In genomic region chr17:17004632-17005265, GRCm38 (mm10) we compare ENCODE assay signal across 8 mouse cellular contexts. TPM values are rescaled to one million over a fixed set of nuclear protein-coding genes. Genes with fewer than 3 reads are reported as not detected.
DNase-seq lines count a peak whose midpoint lies in the region; ATAC-seq and TF ChIP-seq lines count a peak whose summit lies in the region.
"Not testable (repeated sequence)": the region's sequence is repeated elsewhere in the genome, so short reads cannot be mapped to it uniquely, and the experiment has no call there.

No protein-coding gene starts in this region.

- H3K36me3 ChIP-seq in forebrain, embryonic 10.5 days (replicated peaks); heart, embryonic 15.5 days; liver, embryonic 14.5 days (replicated peaks; ENCODE audit: control insufficient read depth, insufficient read depth, low read depth); neural tube, embryonic 11.5 days (ENCODE audit: control insufficient read depth, insufficient read depth, low read length); stomach, postnatal 0 days (ENCODE audit: control insufficient read depth, insufficient read depth, low read length): not testable (repeated sequence)

- not testable (repeated sequence) for H3K4me1 ChIP-seq in forebrain, embryonic 10.5 days; heart, embryonic 15.5 days (replicated peaks); liver, embryonic 14.5 days (replicated peaks; ENCODE audit: control insufficient read depth in 2 of 2, insufficient read depth in 2 of 2, low read length in 1 of 2); neural tube, embryonic 11.5 days (ENCODE audit: control insufficient read depth, insufficient read depth, low read length); stomach, postnatal 0 days (replicated peaks; ENCODE audit: control insufficient read depth, insufficient read depth)

- peak overlapping the region; percentile 70 for H3K4me2 ChIP-seq in heart, embryonic 15.5 days
- peak overlapping the region; percentile 72 for H3K4me2 ChIP-seq in liver, embryonic 14.5 days (ENCODE audit: low read depth)
- H3K4me2 ChIP-seq in neural tube, embryonic 11.5 days (ENCODE audit: low read depth): peak overlapping the region; percentile 44
- peak overlapping the region; percentile 57 for H3K4me2 ChIP-seq in stomach, postnatal 0 days (replicated peaks; ENCODE audit: low read depth)

- not testable (repeated sequence) for TF ChIP-seq EP300 in liver, embryonic 14.5 days (IDR thresholded peaks at IDR 0.05; ENCODE audit: low read depth); stomach, postnatal 0 days (optimal IDR thresholded peaks at IDR 0.05)

- 2% methylated on average over 16 of the region's 16 CpGs for WGBS in forebrain, embryonic 10.5 days
- under 1% methylated on average over 16 of the region's 16 CpGs for WGBS in heart, embryonic 15.5 days
- 1% methylated on average over 16 of the region's 16 CpGs for WGBS in liver, embryonic 14.5 days (ENCODE audit: insufficient replicate concordance)
- 5% methylated on average over 16 of the region's 16 CpGs for WGBS in neural tube, embryonic 11.5 days
- 1% methylated on average over 16 of the region's 16 CpGs for WGBS in stomach, postnatal 0 days

- not testable (repeated sequence) for H3K27me3 ChIP-seq in forebrain, embryonic 10.5 days (ENCODE audit: poor library complexity, severe bottlenecking); heart, embryonic 15.5 days; liver, embryonic 14.5 days (ENCODE audit: control insufficient read depth, insufficient read depth, low read length); neural tube, embryonic 11.5 days (ENCODE audit: control insufficient read depth, insufficient read depth, low read length); stomach, postnatal 0 days (ENCODE audit: control insufficient read depth, insufficient read depth, low read length)

- H3K27ac ChIP-seq in forebrain, embryonic 10.5 days: peak overlapping the region; percentile 56
- H3K27ac ChIP-seq in heart, embryonic 15.5 days: peak overlapping the region; percentile 73
- not testable (repeated sequence) for H3K27ac ChIP-seq in liver, embryonic 14.5 days; neural tube, embryonic 11.5 days (ENCODE audit: low read depth, low read length)
- peak overlapping the region; percentile 53; the same call in 1 of the 2 replicates for H3K27ac ChIP-seq in stomach, postnatal 0 days (replicated peaks)

- peak overlapping the region; percentile 62 for H3K9ac ChIP-seq in heart, embryonic 15.5 days
- H3K9ac ChIP-seq in liver, embryonic 14.5 days (replicated peaks): peak overlapping the region; percentile 70
- not testable (repeated sequence) for H3K9ac ChIP-seq in neural tube, embryonic 11.5 days (ENCODE audit: low read length)
- peak overlapping the region; percentile 54 for H3K9ac ChIP-seq in stomach, postnatal 0 days (ENCODE audit: low read length)

- peak overlapping the region; percentile 56 for H3K4me3 ChIP-seq in forebrain, embryonic 10.5 days
- peak overlapping the region; percentile 66 for H3K4me3 ChIP-seq in heart, embryonic 15.5 days
- H3K4me3 ChIP-seq in liver, embryonic 14.5 days (ENCODE audit: insufficient read depth in 1 of 2, low read depth in 2 of 2, low read length in 2 of 2): peak overlapping the region; percentile 63 to 82
- peak overlapping the region; percentile 42 for H3K4me3 ChIP-seq in neural tube, embryonic 11.5 days (ENCODE audit: low read depth, low read length)
- H3K4me3 ChIP-seq in stomach, postnatal 0 days (ENCODE audit: low read depth, low read length): peak overlapping the region; percentile 50

- TF ChIP-seq CTCF in liver, embryonic 14.5 days (IDR thresholded peaks at IDR 0.05; ENCODE audit: low read depth): not testable (repeated sequence)
- TF ChIP-seq CTCF in stomach, postnatal 0 days (IDR thresholded peaks at IDR 0.05; ENCODE audit: low read depth): peak; percentile 29

- H3K9me3 ChIP-seq in forebrain, embryonic 10.5 days: peaks cover 12% of the 10 kb centered on the region
- not testable (repeated sequence) for H3K9me3 ChIP-seq in heart, embryonic 15.5 days (replicated peaks); liver, embryonic 14.5 days (ENCODE audit: control insufficient read depth, low read length); neural tube, embryonic 11.5 days (ENCODE audit: control insufficient read depth, low read length); stomach, postnatal 0 days (ENCODE audit: control insufficient read depth, low read length)

- DNase-seq in CD8-positive naive resting alpha-beta T cell, adult 2 months (ENCODE audit: low read depth in 2 of 2, low spot score in 2 of 2): peak; percentile 74 to 80
- peak; percentile 67 for DNase-seq in c-Kit-positive CD71-negative TER-119-negative erythroid progenitor cells, embryonic 14.5 days (ENCODE audit: low read depth)
- DNase-seq in forebrain, embryonic 10.5 days (ENCODE audit: extremely low spot score, low spot score): peak; percentile 82
- peak; percentile 88 to 95 for DNase-seq in kidney, postnatal 25 days
- DNase-seq in liver, embryonic 14.5 days (ENCODE audit: low read depth in 3 of 3, low spot score in 3 of 3): peak; percentile 78 to 87 (median 86)
- peak; percentile 85 for DNase-seq in neural tube, embryonic 11.5 days (ENCODE audit: low spot score)
- DNase-seq in stomach, postnatal 0 days (ENCODE audit: low spot score): peak; percentile 91

- peak; percentile 100 for ATAC-seq in heart, embryonic 15.5 days (replicated peaks; ENCODE audit: insufficient number of reproducible peaks, insufficient read depth, low FRiP score, low read depth)
- peak; percentile 100 for ATAC-seq in liver, embryonic 14.5 days (ENCODE audit: insufficient read depth)
- ATAC-seq in neural tube, embryonic 11.5 days (ENCODE audit: insufficient read depth, low FRiP score, low TSS enrichment): peak; percentile 100
- ATAC-seq in stomach, postnatal 0 days (ENCODE audit: low FRiP score, low TSS enrichment): peak; percentile 100

RNA-seq across cellular contexts. Expression of gene Zfp960, which starts 59.2 kb away (rescaled TPM):
- polyA plus RNA-seq in forebrain, embryonic 10.5 days (2016; fragmentation: Nextera tagmentation; extraction: Ambion mirVana): 4.9 and 5.8 TPM in 2 replicates
- polyA plus RNA-seq in heart, embryonic 15.5 days (2015; fragmentation: Nextera tagmentation; extraction: Ambion mirVana): 3.7 and 4.0 TPM in 2 replicates
- polyA plus RNA-seq in liver, embryonic 14.5 days (2012; rRNA removed): 0.25 and 0.55 TPM in 2 replicates
- polyA plus RNA-seq in liver, embryonic 14.5 days (2014; fragmentation: Nextera tagmentation; extraction: Ambion mirVana): 0.69 and 1.4 TPM in 2 replicates
- 5.3 and 5.6 TPM in 2 replicates for polyA plus RNA-seq in neural tube, embryonic 11.5 days (2014; fragmentation: Nextera tagmentation; extraction: Ambion mirVana)
- polyA plus RNA-seq in stomach, postnatal 0 days (2015; fragmentation: Nextera tagmentation; extraction: Ambion mirVana): 2.2 and 2.4 TPM in 2 replicates
